Mouse (Mus musculus) T-helper 2 cell (primary cell): ENCODE data around the gene Zcchc24.

Source experiments
- in situ Hi-C: fragments of 300-600 bp; cut with MboI, MseI; formaldehyde crosslinking; loops from one replicate; pipeline ENCODE4 v1.15.1; 2025; ENCODE audit warnings: high pct_unique_total_duplicates

Zcchc24 gene

GRCm38 (mm10) chr14:25780601-25781000, 11.8 kb upstream of the Zcchc24 start:
- in situ Hi-C loops, result no loop called here

DNA sequence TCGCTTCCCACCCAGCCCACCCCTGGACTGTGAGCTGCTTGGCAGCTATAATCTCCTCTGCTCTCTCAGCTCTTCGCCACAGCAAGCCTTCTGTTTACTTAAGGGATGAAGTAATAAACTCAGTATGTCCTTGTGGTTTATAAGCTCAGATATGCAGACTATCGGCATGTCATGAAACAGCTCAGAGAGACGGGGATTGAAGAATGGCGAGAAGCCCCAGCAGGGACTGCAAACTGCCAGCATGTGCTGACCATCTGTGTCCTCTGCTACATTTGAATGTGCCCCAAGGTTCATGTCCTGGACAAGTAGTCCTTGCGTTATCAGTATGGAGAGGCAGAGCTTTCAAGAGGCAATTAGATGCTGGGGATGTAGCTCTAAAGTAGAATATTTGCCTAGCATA, 7.5 kb upstream of the Zcchc24 start:
- in situ Hi-C loops, result no loop called here

DNA sequence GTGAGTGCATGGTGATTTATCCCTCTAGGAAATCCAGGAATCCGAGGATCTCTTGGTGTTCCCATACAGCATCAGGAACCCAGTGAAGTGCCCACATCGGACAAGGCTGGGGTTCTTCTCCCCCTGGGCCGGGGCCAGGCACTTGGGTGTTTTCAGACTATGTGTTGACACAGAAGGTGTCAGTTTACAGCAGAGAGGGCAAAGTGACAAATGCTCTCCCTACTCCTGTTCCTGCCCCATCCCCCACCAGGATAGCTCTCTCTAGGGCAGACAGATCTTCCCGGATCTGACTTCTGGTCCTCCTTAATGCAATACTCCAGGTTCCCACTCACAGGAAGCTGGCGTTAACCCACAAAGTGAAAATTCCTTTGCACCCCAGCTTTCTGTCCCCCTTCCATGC, 5.3 kb upstream of the Zcchc24 start:
- in situ Hi-C loops, result loop anchor here (25.0 kb wide), 1 partner anchor 1287 kb away; the partner anchor contains the start of genes Polr3a and Rps24

GRCm38 (mm10) chr14:25773039-25773438, 4.2 kb upstream of the Zcchc24 start:
- in situ Hi-C loops, result loop anchor here (25.0 kb wide), 1 partner anchor 1286 kb away; the partner anchor contains the start of genes Polr3a and Rps24

DNA sequence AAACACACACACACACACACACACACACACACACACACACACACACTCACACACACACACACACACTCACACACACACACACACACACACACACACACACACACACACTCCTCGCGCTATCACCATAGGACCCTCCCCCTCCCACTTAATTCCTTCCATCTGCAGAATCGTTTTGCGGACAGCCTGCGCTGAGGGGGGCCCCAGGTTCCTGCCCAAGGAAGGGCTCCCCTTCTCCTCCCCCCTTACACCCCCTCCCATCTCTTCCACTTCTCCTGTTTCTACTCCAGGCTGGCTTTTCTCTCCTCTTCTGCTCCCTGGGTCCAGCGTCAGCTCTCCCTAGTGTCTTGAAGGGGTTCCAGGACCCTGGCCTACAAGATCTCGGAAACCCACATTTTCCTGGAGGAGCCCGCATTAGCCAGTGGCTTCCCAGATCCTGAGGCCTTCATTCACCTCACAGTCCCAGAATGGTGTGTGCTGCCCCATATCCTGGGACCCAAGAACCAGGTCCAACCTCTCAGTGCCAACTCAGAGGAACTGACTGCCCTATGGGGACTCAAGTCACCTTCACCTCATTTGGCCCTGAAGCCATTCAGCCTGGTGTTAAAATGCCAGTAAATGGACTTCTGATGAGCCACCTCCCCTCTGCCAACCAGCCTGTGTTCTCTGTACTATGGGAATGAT, 927 bp upstream of the Zcchc24 start:
- in situ Hi-C loops, result loop anchor here (25.0 kb wide), 1 partner anchor 1282 kb away; the partner anchor contains the start of genes Polr3a and Rps24

DNA sequence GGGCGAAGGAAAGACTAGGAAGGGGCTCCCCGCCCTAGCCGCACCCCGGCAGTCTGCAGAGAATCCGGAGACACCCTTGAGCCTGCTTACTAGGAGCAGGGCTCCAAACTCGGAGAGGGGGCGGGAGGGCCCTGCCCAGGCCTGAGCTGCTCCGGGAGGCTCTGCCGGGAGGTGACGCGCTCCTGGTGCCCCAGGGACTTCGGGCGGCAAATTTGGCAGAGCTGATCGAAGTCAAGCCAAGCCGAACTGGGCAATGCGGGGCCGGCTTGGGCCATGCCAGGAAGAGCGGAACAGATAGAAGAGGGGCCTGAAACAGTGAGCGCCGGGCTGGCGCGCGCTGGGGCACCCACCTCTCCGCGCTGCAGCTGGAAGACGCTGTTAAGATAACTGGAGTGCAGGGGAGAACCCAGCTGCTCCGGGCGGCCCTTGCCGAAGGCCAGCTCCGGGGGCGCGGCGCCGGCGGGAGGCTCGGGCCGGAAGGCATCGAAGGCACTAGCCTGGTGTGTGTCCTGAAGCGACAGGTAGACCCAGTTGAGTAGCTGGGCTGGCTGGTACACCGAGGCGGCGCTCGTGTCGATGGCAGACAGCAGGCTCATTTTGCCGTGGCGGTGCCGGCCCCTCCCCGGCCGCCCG, 462 bp downstream of the Zcchc24 start:
- in situ Hi-C loops, result loop anchor here (25.0 kb wide), 1 partner anchor 1281 kb away; the partner anchor contains the start of genes Polr3a and Rps24

GRCm38 (mm10) chr14:25767725-25768203, 1.1 kb downstream of the Zcchc24 start:
- in situ Hi-C loops, result loop anchor here (25.0 kb wide), 1 partner anchor 1280 kb away; the partner anchor contains the start of genes Polr3a and Rps24

GRCm38 (mm10) chr14:25766441-25766840, 2.4 kb downstream of the Zcchc24 start:
- in situ Hi-C loops, result loop anchor here (25.0 kb wide), 1 partner anchor 1279 kb away; the partner anchor contains the start of genes Polr3a and Rps24

DNA sequence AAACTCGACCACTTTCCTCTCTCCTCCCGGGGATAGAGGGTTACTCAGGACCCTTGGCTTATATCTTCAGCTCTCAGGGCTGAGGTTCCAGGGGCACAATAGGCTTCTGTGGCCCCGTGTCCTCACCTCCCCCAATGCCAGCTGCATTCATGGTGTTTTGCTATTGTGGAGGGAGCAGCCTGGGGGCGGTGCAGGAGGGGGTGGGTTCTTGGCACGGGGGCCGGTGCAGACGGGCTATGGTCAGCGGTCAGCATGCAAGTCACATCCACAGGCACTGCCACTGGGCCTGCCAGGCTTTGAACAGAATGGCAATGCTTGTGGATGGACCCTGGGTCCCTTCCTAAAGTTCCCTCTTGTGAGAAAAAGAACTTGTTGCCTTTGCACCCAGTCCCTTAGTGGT, 2.9 kb downstream of the Zcchc24 start:
- in situ Hi-C loops, result loop anchor here (25.0 kb wide), 1 partner anchor 1279 kb away; the partner anchor contains the start of genes Polr3a and Rps24

DNA sequence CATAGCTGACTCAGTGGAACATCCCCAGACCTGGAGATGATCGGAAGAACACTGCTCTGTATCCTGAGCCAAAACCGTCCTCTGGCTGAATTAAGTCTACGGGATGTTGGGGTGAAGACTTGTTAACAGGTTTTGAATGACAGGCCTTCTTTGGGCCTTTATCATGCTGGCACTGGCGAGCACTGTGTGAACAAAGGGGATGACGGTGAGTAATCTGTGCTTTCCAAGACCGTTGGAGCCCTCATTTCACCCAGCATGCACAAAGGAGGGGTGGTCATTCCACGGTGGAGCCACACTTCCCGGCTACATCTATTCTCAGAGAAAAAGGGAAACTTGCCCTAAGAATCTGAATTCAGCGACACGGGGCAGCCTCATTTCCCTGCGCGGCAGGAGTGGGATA, 3.7 kb downstream of the Zcchc24 start:
- in situ Hi-C loops, result loop anchor here (25.0 kb wide), 1 partner anchor 1278 kb away; the partner anchor contains the start of genes Polr3a and Rps24

DNA sequence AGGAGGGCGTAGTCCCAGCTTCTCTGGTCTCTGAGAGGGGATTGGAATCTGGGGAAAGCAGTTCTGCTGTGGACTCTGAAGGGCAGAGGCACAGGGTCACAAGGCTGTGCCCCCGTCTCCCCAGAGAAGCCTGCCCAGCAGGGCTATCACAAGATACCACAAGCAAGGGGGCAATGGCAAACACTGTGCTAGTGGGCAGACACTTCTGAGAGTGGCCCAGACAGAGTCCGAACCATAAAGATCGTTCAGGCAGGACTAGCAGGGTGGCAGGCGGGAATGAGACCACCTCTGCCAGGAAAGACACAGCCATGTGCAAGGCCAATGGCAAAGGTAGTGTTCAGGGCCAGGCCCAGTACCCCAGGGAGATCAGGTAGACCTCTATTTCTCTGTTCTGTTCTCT, 7.7 kb downstream of the Zcchc24 start:
- in situ Hi-C loops, result loop anchor here (25.0 kb wide), 1 partner anchor 1274 kb away; the partner anchor contains the start of genes Polr3a and Rps24

- in situ Hi-C loops, result loop anchor here (25.0 kb wide), 1 partner anchor 1273 kb away; the partner anchor contains the start of genes Polr3a and Rps24
Measured at GRCm38 (mm10) chr14:25759981-25760537, 8.8 kb downstream of the Zcchc24 start.

DNA sequence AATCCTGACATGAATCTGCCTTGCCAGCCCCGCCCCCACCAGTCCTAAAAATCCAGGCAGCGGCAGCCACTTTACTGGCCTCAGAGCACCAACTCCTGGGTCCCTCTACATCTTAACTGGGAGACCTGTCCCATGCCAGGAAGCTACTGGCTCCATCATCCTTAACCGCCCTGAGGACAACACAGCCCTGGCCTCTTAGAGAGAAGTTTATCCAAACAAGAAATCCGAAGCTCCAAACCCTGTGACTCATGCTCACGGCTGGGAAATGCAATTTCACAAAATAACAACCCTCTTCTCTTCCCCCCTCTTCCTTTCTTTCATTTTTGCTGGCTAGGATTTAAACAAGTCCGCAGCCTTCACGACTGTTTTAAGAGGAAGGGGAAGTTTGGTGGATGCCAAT, 9.3 kb downstream of the Zcchc24 start:
- in situ Hi-C loops, result loop anchor here (25.0 kb wide), 1 partner anchor 1272 kb away; the partner anchor contains the start of genes Polr3a and Rps24

- in situ Hi-C loops, result loop anchor here (25.0 kb wide), 1 partner anchor 1271 kb away; the partner anchor contains the start of genes Polr3a and Rps24
Measured at GRCm38 (mm10) chr14:25757917-25758316, 10.9 kb downstream of the Zcchc24 start.

DNA sequence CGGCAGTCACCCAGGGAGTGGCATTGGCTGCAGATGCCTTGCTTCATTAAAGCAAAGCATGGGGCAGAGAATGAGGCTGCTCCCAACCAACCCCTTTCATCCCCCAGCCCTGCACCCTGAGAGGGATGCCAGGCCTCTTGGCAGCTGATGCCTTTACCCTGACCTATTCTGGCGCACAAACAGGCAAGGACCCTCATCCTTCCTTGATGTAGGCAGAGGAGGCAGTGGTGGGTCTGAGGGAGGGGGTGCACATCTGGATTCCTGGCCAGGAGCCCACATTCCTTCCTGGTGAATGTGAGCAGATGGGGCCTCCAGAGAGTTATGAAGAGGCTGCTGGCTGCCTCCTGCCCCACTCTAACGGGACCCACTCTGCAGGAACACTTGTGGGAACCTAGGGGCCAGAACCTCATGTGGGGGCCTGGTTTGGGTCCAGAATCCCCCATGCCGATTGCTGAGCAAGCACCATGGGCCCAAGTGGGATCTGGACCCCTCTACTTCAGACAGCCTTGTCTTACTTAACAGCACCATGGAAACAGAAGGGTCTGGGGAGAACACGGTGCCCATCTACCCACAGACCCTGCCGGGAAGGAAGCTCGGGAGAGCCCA, 12.4 kb downstream of the Zcchc24 start:
- in situ Hi-C loops, result loop anchor here (25.0 kb wide), 1 partner anchor 1269 kb away; the partner anchor contains the start of genes Polr3a and Rps24

DNA sequence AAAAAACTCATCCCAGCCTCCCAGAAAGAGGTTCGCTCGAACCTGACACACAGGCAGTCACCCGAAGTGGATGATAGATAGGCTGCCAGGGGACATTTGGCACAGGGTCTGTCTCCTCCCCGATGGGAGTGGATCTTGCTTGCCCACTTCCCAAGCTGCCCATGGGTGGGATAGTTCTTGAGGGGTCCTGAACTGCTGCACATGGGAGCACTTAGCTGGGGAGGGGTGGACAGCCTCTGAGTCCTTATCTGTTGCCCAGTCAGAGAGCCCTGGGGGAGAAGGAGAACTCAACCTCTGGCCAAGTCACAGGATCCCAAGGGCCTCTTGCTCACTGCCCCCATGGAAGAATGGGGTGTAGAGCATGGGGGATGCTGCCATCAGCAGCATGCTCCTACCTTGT, 13.3 kb downstream of the Zcchc24 start:
- in situ Hi-C loops, result loop anchor here (25.0 kb wide), 1 partner anchor 1268 kb away; the partner anchor contains the start of genes Polr3a and Rps24

DNA sequence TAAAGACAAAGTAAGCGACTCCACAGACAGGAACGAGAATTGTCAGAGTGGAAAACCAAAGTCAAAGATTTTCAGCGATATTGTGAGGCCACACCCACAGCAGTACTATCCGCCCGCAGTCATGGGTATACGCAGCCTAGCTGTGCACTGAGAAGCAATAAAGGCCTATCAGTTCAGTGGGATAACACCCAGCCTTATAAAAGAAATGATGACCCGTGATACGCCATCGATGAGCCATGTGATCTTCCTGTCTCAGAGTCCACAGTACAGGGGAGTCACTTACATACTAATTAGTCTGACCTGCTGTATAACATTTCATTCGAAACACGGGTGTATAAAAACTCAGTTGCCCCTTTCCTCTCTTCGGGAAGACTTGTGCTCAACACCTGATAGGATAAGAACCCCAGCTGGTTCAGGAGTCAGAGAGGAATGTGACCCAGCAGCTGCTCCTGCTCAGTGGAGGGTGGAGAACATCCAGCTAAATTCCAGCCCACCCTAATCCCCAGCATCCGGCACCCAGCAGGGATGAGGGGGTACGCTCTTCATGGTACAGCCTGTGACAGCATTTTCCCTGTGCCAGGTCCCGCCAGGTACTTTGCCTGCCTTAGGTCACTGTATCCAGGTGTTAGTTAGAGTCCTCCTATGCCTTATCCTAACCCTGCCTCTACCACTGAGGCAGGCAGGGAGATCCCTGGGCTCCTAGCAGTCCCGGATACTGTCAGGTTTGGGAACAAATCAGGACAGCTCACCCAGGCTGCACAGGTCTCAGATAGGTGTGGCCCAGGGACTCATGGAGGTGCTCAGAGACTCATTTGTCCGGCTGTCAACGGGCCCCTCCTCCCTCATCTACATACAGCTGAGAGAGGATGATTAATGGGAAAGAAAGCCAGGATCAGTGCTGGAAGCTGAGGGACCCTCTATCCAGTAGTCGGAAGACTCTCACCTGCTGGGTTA, 14.0 kb downstream of the Zcchc24 start:
- in situ Hi-C loops, result loop anchor here (25.0 kb wide), 1 partner anchor 1268 kb away; the partner anchor contains the start of genes Polr3a and Rps24

- in situ Hi-C loops, result loop anchor here (25.0 kb wide), 1 partner anchor 1266 kb away; the partner anchor contains the start of genes Polr3a and Rps24
Measured at GRCm38 (mm10) chr14:25753021-25753420, 15.8 kb downstream of the Zcchc24 start.

GRCm38 (mm10) chr14:25751067-25751466, 17.8 kb downstream of the Zcchc24 start:
- in situ Hi-C loops, result loop anchor here (25.0 kb wide), 1 partner anchor 1264 kb away; the partner anchor contains the start of genes Polr3a and Rps24
